Mouse (Mus musculus) lung, postnatal 0 days (tissue): ENCODE data around the gene Pacsin2.

ENCODE experiments used
- CTCF ChIP-seq: IDR thresholded peaks from 2 replicates; pipeline ENCODE4 v1.5.1; 2016; ENCODE audit warnings: antibody characterized with exemption, mild to moderate bottlenecking
- EP300 ChIP-seq: IDR thresholded peaks from 2 replicates; pipeline ENCODE4 v1.6.1; 2016; ENCODE audit warnings: antibody characterized with exemption, mild to moderate bottlenecking, control low read depth

DNA sequence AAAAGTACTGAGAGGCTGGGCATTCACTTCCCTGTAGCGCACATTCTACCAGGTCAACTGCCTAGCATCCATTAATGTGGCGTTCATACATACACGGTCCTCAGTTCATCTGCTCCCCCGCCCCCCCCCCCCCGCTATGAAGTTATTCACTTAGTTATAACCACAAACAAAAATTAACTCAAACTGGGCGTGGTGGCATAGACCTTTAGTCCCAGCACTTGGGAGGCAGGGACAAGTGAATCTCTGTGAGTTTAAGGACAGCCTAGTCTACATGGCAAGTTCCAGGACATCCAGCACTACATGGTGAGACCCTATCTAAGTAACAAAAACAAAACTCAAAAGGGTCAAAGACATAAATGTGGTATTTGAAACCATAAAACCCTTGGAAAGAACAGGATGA lies 125.5 kb downstream of the Pacsin2 start:
- TF ChIP-seq CTCF (no peak), EP300 (no peak)
